Mouse (Mus musculus) limb, embryonic 10.5 days (tissue): ENCODE measurements around the gene Rapsn. TPM values are rescaled to one million over a fixed set of nuclear protein-coding genes. Genes with fewer than 3 reads are reported as not detected.

Experiments used
- DNase-seq: peaks from one replicate; pipeline ENCODE4 v3.0.0-alpha.2; 2017; ENCODE audit warnings: low spot score
- H3K27ac ChIP-seq: fragments of 300-500 bp; sonication (generic); 2 replicates; pipeline ENCODE4 v1.5.1; 2016; ENCODE audit warnings: mild to moderate bottlenecking
- H3K27me3 ChIP-seq: fragments of 300-500 bp; sonication (generic); 2 replicates; pipeline ENCODE4 v1.6.1; 2016; ENCODE audit warnings: low read depth, mild to moderate bottlenecking; ENCODE audit not compliant: poor library complexity, severe bottlenecking
- H3K36me3 ChIP-seq: fragments of 300-500 bp; sonication (generic); 2 replicates; pipeline ENCODE4 v1.6.1; 2016; ENCODE audit warnings: mild to moderate bottlenecking, moderate library complexity
- H3K4me1 ChIP-seq: fragments of 300-500 bp; sonication (generic); 2 replicates; pipeline ENCODE4 v1.6.1; 2016
- H3K4me3 ChIP-seq: fragments of 300-500 bp; sonication (generic); 2 replicates; pipeline ENCODE4 v1.5.1; 2016; ENCODE audit warnings: mild to moderate bottlenecking, moderate library complexity
- H3K9me3 ChIP-seq: fragments of 300-500 bp; sonication (generic); replicated peaks from 2 replicates; pipeline ENCODE4 v1.6.1; 2016; ENCODE audit warnings: mild to moderate bottlenecking
- WGBS: fragments of 180-500 bp; shearing (Covaris S2); methylation state at CpG from one replicate; pipeline ENCODE4 v1.1.7; 2016; 5-methylcytosine and 5-hydroxymethylcytosine counted together
- polyA plus RNA-seq: library from polyadenylated mRNA; unstranded; fragments of >200 nt; fragmentation: Nextera tagmentation; extraction: Ambion mirVana; gene quantifications from 2 replicates; pipeline ENCODE4 v1.2.1, GENCODE M21; 2016

Gene Rapsn
- polyA plus RNA-seq, 1 experiment from 2014 or later, result 1.4 TPM

DNA sequence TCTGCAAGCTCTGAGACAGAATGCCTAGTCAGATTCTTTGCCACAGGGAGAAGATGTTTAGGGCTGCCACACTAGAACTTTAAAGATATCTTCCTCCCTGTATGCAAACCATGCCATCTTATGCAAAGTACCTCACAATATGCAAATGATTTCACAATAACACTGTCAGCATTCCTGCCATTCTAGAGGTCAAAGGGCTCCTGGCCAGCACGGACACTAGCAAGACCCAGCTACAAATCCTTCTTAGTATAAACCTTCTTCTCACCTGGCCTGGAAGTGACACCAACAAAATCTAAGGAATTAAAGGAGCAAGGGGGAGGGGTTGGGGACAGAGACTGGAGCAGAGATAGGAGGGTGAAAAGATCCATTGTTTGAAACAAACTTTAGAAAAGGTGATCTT is 36.7 kb downstream of the Rapsn start:
- WGBS, result 33% methylated on average over 1 of the region's 1 CpGs
- Histone ChIP-seq H3K4me1 (peaks cover 35% of the 10 kb centered on the region), H3K27me3 (peaks cover 1% of the 10 kb centered on the region; the same call in 1 of the 2 replicates), H3K9me3 (no peaks in the 10 kb centered on the region), H3K4me3 (no peak overlapping the region), H3K27ac (no peak overlapping the region), H3K36me3 (peaks cover 10% of the 10 kb centered on the region)
- no peak for DNase-seq

DNA sequence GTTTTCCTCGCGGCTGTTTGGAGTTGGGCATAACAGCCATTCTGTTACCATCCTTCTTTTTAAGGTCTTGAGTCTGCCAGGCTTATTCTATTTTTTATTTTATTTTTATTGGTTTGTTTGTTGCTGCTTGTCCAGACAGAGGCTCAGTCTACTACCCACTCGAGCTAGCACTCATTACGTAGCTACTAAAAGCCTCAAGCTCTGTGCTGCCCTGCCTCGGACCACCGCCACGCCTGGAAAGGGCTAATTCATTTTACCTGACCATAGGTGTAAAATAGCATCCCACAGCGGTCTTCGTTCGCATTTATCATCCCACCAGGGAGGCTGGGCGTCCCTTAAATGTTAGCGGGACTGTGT is 42.5 kb downstream of the Rapsn start:
- H3K4me1 ChIP-seq, result peaks cover 23% of the 10 kb centered on the region
- 16% methylated on average over 12 of the region's 12 CpGs for WGBS
- H3K9me3 ChIP-seq, result no peaks in the 10 kb centered on the region
- DNase-seq, result no peak
- peaks cover 15% of the 10 kb centered on the region for H3K27me3 ChIP-seq
- no peaks in the 10 kb centered on the region for H3K36me3 ChIP-seq
- H3K4me3 ChIP-seq, result peak overlapping the region; percentile 59
- no peak overlapping the region for H3K27ac ChIP-seq

DNA sequence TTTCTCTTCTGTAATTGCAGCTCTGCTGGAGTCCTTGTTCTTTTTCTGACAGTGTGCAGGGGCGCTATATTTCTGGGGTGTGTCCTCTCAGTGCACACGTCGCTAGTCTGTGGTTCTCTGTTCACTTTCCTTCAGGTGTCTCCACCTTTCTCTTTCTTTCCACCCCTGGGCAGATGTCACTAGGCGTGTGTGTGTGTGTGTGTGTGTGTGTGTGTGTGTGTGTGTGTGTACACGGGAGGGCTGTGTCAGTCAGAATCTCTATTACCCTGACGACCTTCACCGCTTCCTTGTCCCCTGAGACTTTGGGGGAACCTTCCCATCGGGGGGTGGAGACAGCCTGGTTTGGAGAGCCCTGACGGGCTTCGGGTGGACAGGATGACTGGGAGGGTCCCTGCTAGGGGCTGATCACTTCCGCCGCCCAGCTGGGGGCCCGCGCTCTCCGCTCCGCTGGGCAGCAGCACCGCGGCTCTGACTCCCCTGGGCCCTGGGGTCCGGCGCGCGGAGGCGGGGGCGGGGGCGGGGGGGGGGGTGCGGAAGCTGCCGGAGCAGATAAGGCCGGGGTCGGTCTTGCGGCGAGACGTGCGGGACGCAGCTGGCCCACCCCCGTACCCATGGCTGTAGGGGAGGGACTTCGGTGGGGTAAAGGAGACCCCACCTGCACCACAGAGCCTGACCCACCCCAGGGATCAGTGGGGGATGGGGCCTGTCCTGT is 43.0 kb downstream of the Rapsn start:
- Histone ChIP-seq H3K27me3 (peaks cover 15% of the 10 kb centered on the region), H3K36me3 (no peaks in the 10 kb centered on the region), H3K9me3 (no peaks in the 10 kb centered on the region), H3K27ac (peak overlapping the region; percentile 74), H3K4me3 (peak overlapping the region; percentile 59), H3K4me1 (peaks cover 26% of the 10 kb centered on the region)
- peak; percentile 59 for DNase-seq
- 2% methylated on average over 36 of the region's 36 CpGs for WGBS

DNA sequence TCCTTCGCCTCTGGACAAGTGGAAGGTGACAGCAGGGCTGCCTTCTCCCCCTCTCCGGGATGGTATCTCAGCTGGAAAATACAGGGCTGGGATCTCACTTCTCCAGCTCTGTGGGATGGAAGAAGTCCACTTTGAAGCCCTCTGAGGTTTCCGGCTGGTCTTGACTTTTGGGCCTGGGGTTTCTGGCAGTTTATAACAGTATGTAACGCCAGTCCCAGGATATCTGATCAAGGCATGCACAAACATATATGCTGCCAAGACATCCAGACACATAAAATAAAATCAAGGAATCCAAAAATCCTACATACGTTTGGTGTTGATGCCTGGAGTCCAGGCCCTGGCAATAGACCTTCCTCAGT is 43.6 kb downstream of the Rapsn start:
- H3K27ac ChIP-seq, result peak overlapping the region; percentile 74
- H3K4me1 ChIP-seq, result peaks cover 26% of the 10 kb centered on the region
- DNase-seq, result no peak
- H3K9me3 ChIP-seq, result no peaks in the 10 kb centered on the region
- H3K36me3 ChIP-seq, result no peaks in the 10 kb centered on the region
- peak overlapping the region; percentile 59 for H3K4me3 ChIP-seq
- H3K27me3 ChIP-seq, result peaks cover 15% of the 10 kb centered on the region
- 34% methylated on average over 5 of the region's 5 CpGs for WGBS

DNA sequence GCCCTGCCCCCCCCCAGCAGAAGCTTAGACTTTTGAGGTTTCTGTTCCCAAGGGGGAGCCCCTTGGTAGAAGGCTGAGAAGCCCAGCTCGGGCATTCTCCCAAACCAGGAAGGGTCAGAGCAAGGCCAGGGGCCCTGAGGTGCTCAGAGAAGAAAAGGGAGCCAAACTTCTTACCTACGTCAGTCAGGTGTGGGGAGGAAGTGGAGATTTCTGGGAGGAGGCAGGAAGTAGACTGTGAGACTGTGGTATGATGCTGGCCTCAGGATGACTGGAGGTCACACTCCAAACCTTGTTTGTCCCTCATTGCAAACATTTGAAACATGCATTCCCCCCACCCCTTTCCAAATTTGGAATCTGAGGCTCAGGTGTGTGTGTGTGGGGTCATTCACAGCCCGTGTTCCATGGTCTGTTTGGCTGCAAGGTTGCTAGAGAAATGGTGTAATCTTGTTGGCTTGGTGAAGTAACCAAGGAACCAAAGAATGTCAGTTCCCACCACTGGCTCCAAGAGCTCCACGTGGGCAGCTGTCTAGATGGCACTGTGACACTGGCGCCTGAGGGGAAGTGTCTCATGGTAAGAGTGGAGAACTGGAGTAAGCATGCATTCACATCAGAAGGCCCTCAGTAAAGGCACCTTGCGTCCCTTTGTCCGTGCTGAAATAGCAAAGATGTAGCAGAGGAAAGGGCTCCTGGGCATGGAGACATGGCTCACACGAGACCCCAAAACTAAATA is 45.5 kb downstream of the Rapsn start:
- H3K36me3 ChIP-seq, result no peaks in the 10 kb centered on the region
- no peak for DNase-seq
- no peak overlapping the region for H3K4me3 ChIP-seq
- H3K9me3 ChIP-seq, result no peaks in the 10 kb centered on the region
- no peak overlapping the region for H3K27ac ChIP-seq
- H3K4me1 ChIP-seq, result peaks cover 29% of the 10 kb centered on the region
- H3K27me3 ChIP-seq, result peaks cover 15% of the 10 kb centered on the region
- WGBS, result 78% methylated on average over 8 of the region's 8 CpGs

DNA sequence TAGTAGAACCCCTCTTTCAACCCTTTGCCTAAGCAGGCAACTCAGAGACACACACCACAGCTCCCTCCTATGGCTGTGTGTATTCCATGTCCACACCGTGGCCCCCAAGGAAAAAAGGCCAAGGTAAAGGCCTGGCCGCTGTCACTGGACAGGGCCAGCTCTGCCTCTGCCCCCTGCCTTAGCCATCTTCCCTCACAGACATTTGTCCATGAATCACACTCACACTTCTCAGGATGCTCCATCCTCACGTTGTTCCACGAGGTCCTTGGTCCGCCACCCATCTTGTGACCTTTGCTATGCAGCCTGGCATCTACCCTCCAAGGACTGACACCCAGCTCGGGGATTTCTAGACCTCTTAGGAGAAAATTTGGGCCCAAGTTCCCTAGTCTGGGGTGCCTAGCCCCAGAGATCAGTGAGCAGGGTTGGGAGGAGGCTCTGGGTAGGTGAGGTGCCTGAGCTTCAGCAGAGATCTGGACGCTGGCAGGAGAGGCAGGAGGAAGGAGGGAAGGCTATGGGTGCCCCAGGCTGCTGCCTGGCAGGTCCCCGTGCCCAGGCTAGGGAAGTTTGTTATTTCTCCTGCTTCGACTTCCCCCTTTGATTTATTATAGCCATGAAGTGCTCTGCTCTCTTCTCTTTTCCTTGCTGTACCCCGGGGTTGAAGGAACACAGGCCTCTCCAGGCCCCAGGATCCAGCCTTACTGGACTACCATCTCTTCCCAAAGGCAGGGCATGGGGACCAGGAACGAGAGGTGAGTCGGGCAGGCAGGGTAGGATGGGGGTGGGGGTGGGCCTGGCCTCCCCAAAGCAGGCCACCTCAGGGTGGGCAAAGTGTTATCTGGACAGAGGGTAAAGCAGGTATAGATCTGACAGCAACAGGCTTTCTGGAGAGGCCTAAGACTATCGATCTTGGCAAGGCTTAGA is 46.6 kb downstream of the Rapsn start, which contains the start of gene Spi1:
Spi1 (plus strand) TSS at position 616 of the 921 bp plus-strand sequence.
- Histone ChIP-seq H3K9me3 (no peaks in the 10 kb centered on the region), H3K4me1 (peaks cover 32% of the 10 kb centered on the region), H3K27ac (peak within 1 kb of the TSS; percentile 71), H3K4me3 (no peak within 1 kb of the TSS), H3K27me3 (peaks cover 14% of the 10 kb centered on the region), H3K36me3 (no peaks in the 10 kb centered on the region)
- DNase-seq, result no peak
- 81% methylated on average over 13 of the region's 13 CpGs for WGBS

DNA sequence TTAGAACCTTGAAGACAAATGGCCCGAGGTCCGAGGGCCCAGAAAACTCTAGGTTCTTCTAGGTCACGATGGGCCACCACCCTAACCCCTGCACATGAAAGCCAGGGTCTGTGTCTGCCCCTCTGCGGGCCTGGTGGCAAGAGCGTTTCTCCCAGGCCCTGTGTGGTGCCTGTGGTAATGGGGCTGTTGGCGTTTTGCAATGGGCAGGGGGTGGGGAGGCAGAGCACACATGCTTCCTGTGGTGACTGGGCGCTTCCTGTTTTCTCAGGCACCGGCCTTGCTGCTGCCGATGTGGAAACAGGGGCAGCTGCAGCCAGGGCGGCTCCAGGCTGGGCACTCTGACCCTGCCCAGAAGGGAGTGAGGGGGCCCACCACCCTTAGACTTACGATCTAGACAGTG is 47.4 kb downstream of the Rapsn start:
- H3K36me3 ChIP-seq, result no peaks in the 10 kb centered on the region
- H3K4me3 ChIP-seq, result no peak overlapping the region
- H3K27me3 ChIP-seq, result peaks cover 6% of the 10 kb centered on the region
- H3K27ac ChIP-seq, result peak overlapping the region; percentile 71
- WGBS, result 70% methylated on average over 11 of the region's 11 CpGs
- no peaks in the 10 kb centered on the region for H3K9me3 ChIP-seq
- no peak for DNase-seq
- H3K4me1 ChIP-seq, result peaks cover 30% of the 10 kb centered on the region

DNA sequence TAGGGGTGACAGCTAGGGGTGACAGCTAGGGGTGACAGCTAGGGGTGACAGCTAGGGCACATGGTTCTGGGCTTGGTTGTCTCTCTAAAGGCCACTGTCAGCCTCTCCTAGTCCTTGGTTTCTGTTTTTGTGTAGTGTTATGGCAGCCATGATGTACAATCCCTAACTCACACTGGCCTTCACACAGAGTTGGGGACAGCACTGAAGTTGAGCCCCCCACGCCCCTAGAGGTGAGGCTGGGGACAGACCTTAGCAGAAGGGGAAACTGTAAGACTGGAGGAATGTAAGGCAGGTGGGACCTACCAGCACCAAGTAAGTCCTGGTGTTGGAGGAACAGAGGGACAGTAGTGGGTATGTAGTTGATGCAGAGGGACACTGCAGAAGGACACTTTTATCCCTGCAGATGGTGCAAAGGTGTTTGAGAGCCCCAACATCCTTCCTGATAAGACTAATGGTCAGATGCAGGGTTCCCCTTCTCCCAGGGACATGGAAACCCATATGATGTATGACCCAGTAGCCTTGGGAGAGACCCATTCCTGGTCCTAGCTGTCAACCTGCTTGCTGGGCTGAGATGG is 48.0 kb downstream of the Rapsn start:
- Histone ChIP-seq H3K4me1 (peaks cover 24% of the 10 kb centered on the region), H3K9me3 (no peaks in the 10 kb centered on the region), H3K27ac (peak overlapping the region; percentile 71), H3K4me3 (no peak overlapping the region), H3K27me3 (no peaks in the 10 kb centered on the region; the same call in 1 of the 2 replicates), H3K36me3 (no peaks in the 10 kb centered on the region)
- 57% methylated on average over 1 of the region's 1 CpGs for WGBS
- no peak for DNase-seq

DNA sequence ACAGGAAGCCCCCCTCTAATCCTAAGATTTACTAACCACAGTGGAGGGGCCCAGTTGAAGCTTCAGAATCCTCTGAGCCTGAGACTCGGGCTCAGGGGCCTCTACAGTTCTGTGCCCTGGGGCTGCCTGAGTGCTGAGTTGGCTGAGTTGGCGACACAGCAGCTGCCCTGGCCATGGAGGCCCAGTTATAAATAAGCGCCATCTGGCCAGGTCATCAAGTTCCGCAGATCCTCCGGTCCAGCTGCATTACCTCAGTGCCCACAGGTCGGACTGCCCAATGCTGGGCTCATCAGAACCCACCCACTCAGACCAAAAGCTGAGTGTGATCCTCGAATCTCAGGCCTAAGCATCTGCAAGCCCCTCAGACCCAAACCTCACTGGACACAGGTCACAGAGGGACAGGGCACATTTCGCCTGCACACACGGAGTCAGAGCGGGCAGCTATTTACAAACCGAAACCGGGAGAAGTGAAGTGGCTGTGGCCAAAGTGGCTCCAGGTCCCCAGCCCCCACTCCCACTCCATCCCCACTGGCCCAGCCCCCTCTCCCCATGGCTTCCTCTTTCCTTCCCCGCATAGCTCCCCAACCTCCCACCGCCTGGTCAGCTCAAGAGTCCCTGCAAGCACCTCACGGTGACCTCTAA is 48.9 kb downstream of the Rapsn start:
- Histone ChIP-seq H3K4me1 (peaks cover 16% of the 10 kb centered on the region), H3K27me3 (no peaks in the 10 kb centered on the region), H3K27ac (no peak overlapping the region), H3K9me3 (no peaks in the 10 kb centered on the region), H3K4me3 (no peak overlapping the region), H3K36me3 (no peaks in the 10 kb centered on the region)
- WGBS, result 86% methylated on average over 15 of the region's 15 CpGs
- no peak for DNase-seq

DNA sequence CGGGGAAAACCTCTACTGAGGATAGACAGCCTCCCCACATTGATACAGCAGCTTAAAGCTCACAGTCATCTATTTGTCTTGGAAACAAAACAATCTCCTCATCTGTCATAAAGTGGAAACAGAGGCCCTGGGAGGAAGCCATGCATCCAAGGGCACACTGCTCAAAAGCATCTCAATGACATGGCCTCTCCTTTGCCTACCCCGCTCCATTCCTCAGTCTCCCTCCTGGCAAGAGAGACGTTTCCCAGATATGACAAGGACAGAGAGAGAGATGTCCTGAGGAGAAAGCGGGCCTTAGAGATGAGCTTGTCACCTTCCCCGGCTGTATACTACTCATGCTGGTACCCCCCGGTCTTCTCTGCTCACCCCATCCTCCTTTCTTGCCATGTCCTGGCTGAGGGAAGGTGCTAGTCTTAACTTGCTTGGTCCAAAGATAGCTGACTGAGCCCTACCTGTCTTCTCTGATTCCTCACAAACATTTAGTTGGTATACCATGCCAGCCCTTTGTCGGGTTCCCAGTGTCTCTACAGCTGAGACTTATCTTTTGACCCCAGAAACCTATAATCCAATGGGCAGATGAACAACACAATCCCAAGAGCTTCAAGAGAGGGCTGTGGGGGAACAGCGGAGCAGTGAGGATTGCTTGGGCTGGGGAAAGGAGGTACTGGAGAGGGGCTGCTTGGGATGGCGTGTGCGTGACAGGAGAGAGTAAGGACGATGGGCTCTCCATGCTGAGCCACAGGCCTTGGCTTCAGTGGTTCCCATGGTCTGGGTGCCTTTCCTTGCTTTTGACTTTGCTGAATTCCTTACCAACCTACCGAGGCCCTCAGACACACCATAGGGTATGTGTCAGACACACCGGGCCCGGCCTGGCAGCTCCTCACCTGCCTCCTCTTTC is 50.3 kb downstream of the Rapsn start:
- peaks cover 16% of the 10 kb centered on the region for H3K4me1 ChIP-seq
- no peaks in the 10 kb centered on the region for H3K36me3 ChIP-seq
- 90% methylated on average over 14 of the region's 14 CpGs for WGBS
- H3K4me3 ChIP-seq, result no peak overlapping the region
- H3K9me3 ChIP-seq, result no peaks in the 10 kb centered on the region
- no peak for DNase-seq
- no peaks in the 10 kb centered on the region for H3K27me3 ChIP-seq
- H3K27ac ChIP-seq, result 0 out of 2 replicates have a peak overlapping the region, but pooled peaks have one; percentile 4

DNA sequence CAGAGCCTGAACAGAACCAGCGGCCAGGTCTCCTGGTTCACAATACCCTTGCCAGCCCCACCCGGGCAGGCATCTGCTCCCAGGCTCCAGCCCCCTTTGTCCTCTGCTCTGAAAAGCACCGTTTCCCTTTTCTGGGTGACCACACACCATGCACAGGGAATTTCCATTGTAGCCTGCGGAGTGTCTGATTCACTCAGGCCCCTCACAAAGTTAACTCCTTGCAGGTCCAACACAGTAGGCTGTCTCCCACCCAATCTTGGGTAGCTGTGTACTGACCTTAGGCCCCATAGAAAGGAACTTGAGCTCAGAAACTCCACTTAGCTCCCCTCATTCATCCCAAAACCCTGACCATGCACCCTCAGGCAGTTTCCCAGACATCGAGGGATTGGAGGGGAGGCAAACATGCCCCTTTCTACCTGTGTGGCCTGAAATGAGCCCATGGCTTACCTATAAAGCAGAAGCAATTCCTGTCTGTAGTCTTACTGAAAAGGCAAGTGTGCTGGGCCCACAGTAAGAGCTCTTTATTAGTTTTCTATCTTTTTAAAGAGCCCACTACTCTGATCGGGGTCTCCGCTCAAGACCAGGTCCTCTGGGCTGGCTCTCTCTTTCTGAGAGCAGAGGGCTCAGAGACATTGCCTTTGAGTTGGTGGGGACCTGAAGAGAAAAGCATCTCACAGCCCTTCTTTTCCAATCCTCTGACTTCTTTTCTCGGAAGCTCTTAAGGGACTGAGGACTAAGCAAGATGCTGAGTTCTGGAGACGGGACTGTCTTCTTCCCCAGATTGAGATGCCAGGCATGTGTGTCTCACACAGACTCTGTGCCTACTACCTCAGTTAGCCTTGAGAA is 51.2 kb downstream of the Rapsn start:
- no peaks in the 10 kb centered on the region for H3K36me3 ChIP-seq
- DNase-seq, result no peak
- 85% methylated on average over 9 of the region's 9 CpGs for WGBS
- peaks cover 16% of the 10 kb centered on the region for H3K4me1 ChIP-seq
- no peak overlapping the region for H3K4me3 ChIP-seq
- H3K9me3 ChIP-seq, result no peaks in the 10 kb centered on the region
- no peaks in the 10 kb centered on the region for H3K27me3 ChIP-seq
- H3K27ac ChIP-seq, result 0 out of 2 replicates have a peak overlapping the region, but pooled peaks have one; percentile 4
